Mouse (Mus musculus): Measurements from ENCODE around the gene Ctnnbl1. TPM values are rescaled to one million over a fixed set of nuclear protein-coding genes. Genes with fewer than 3 reads are reported as not detected.

Gene Ctnnbl1
- total RNA-seq, 2 experiments from 2014 or later: 20.0 to 35.9 TPM

DNA sequence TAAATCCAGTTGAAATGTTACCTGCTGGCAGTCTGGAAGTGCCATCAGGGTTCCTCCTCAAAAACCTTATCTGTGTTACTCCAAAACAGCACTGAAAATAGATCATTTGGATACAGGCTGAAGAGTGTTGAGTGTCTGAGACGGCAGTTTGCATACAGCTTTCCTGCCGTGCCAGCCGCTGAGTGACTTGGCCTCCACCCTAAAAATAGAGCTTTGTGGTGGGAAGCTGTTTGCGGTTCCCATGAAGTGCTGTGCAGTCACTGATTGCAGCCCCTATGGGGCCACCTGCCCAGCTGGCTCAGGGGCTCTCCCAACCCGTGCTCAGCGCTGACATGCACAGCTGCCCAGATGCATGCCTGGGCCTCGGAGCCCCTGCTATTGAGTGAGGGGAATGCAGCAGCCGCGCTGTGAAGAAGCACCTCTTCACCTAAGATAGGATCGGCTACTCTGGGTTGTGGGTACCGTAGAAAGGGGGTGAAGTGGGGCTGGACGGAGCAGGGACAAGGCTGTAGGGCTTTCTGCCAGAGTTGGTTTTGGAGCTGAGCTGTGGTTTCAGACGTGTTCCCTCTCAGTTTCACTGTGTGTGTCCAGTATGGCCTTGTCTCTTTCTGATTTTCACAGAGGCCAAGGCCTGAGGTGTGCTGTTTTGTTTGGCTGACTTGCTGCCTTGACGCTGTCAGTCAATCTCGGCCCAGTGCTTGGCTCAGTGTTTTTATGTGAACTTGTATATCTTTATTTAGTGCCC lies 81.5 kb downstream of the Ctnnbl1 start:
- ATAC-seq (ENCODE audit: poor library complexity, severe bottlenecking): peak; percentile 47

GRCm38 (mm10) chr2:157819401-157819800 lies 82.2 kb downstream of the Ctnnbl1 start:
- no peak for ATAC-seq (ENCODE audit: poor library complexity, severe bottlenecking)

DNA sequence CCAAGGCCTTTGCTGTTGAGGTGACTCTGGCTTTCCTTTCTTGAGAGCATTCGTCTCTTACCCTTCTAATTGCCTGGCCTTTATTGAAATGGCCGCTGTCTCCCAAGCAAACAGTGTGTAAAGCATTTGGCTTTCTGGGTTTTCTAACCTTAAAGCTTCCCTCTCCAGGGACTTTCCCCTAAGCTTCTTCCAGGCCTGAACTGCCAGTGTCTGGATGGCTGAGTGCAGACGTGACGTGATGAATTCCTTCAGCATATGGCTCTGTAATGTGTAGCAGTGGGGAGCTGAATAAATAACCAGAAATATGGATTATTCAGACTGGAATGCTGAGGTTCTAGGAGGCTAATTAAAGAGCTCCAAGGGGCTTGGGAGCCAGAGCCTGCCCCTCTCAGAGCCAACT lies 84.1 kb downstream of the Ctnnbl1 start:
- ATAC-seq (ENCODE audit: poor library complexity, severe bottlenecking): no peak

DNA sequence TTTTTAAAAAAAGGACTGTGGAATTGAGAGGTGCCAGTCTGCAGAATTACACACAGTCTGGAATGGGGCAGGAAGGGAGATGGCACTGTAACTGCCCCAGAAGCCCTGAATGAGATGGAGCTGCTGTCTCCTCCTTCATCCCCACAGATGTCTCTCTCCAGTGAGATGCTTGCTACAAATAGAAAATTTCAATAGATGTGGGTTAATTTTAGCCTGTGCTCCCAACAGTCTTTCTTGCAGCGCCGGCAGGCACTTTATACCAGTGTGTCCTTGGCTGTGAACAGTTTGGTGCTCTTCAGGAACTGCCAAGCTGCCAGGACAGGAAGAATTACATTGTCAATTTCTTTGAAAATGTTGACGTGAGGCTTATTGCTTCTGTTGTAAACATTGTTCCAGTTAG lies 86.3 kb downstream of the Ctnnbl1 start:
- ATAC-seq (ENCODE audit: poor library complexity, severe bottlenecking): no peak

DNA sequence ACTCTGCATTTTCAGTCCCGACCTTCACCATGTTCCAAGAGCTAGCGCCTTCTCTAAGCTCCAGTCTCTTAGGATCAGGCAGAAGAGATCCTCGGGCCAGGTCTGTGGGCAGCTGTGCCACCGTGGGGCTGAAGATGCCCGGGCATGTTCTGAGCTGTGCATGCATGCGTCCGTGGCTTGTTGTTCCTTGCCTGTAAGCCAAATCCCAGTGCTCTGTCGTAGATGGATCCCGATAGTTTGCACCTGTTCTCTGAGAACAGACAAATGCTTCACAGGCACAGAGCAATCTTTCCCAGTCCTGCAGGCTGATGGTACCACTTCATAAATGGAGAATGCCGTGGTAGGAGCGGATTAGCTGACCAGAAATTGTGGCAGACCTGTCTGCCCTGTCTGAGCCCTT lies 87.0 kb downstream of the Ctnnbl1 start:
- ATAC-seq (ENCODE audit: poor library complexity, severe bottlenecking): no peak

DNA sequence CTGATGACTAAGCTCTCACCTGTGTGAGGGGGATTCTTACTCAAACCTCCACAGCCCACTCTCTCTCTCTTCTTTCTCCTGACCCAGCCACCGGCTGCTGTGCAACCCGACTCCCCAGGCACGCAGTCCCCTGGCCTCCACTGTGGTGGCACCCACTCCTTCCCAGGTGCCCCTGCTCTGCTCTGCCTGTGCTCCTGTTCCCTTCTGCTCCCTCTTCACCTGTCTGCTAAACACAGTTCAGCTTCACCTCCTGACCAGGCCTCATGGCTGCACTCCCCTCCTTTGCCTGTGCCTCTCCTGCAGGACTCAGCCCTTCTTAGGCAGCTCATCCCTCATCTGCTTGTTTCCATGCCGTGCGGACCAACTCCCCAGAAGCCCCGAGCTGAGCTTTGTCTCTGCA lies 92.9 kb downstream of the Ctnnbl1 start:
- no peak for ATAC-seq (ENCODE audit: poor library complexity, severe bottlenecking)

- no peak for ATAC-seq (ENCODE audit: poor library complexity, severe bottlenecking)
Measured at GRCm38 (mm10) chr2:157830620-157831354, 93.6 kb downstream of the Ctnnbl1 start.

- no peak for ATAC-seq (ENCODE audit: poor library complexity, severe bottlenecking)
Measured at GRCm38 (mm10) chr2:157837050-157837449, 99.8 kb downstream of the Ctnnbl1 start.

DNA sequence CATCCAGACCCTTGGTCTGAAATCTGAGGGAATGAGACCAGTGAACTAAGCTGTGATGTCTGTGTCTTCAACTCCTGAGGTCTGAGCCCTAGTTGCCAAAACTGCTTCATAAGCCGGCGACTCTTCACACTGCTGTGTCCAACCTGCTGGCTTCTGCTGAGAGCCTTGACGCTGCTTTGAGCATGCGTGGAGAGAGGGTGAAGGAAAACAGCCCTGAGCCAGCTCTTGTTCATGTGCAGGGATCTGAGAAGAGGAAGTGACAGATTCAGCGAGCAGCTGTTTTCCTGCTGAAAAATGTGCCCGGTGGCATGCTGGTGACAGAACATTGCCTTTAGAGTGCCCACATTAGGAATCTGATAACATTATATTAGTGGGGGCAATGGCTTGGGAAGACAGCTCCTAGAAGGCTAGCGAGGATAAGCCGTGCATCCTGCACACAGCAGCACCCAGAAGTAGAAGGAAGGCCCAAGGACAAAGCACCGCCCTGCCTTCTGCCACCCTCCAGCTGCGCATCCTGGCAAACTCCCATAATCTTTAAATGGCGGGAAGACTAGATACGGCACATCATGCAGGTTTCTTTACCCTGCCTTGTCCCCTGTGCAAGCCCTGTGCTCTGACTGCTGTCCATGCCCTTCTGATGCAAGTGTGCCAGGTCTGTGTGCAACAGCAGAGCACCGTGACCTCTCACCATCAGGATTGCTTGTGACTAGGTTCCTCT lies 101.2 kb downstream of the Ctnnbl1 start:
- ATAC-seq (ENCODE audit: poor library complexity, severe bottlenecking): 0 out of 2 replicates have a peak, but pooled peaks have one; percentile 14

DNA sequence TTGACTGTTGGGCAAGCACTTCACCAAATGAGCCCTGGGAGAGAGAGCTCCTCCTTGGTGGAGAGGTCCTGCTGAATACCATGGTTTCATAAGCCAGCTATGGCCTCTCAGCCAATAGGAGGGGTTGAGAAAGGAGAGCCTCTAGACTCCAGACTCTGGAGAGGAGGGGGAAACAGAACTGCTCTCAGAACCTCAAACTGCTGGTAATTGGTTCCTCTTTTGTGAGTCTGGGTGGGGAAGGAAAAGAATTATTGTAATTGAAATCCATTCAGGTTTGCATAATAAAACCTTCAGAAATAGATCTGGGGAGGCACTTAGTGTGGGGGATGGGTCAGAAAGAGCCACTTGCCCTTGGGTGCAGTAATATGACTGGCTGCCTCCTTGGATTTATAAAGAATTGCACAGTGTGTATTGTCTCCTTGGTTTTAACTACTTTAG lies 103.5 kb downstream of the Ctnnbl1 start:
- ATAC-seq (ENCODE audit: poor library complexity, severe bottlenecking): peak; percentile 93

DNA sequence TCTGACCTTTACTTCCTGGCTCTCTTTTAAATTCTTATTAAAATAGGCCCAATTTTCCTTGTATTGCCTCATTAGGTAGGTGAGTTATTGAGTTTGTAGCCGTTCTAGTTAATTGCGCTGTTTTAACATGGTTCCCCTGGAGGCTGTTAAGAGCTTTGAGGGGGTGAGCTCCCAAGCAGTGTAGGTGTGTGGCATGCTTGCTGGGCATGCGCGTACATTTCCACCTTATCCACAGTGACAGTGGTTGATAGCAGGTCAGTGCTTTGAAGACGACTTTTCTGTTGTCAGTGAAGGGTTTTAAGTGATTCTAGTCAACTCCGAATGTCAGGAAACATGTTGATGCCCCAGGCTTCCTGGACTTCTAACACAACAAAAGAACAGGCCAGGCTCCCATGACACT lies 103.9 kb downstream of the Ctnnbl1 start:
- no peak for ATAC-seq (ENCODE audit: poor library complexity, severe bottlenecking)

DNA sequence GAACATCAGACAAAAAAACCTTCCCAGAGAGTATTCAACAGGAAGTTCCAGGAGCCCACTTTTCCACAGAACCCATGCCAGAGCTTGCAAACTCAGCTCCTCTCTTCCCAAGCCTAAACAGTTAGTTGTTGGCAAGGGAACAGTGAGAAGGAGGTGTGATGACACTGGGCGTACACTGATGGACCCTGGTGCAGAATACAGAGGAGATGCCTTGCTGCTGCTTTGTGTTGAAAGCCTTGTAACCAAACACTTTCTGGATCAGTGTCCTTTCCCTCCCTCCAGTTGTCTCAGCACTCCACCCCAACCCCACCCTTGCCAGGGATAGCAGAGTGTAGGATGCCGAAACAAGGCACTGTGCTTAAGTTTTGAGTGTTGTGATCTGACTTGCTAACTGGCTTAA lies 107.5 kb downstream of the Ctnnbl1 start:
- no peak for ATAC-seq (ENCODE audit: poor library complexity, severe bottlenecking)

- peak; percentile 71 for ATAC-seq (ENCODE audit: poor library complexity, severe bottlenecking)
Measured at GRCm38 (mm10) chr2:157845831-157846230, 108.6 kb downstream of the Ctnnbl1 start.

GRCm38 (mm10) chr2:157853135-157853534 lies 115.9 kb downstream of the Ctnnbl1 start:
- no peak for ATAC-seq (ENCODE audit: poor library complexity, severe bottlenecking)

DNA sequence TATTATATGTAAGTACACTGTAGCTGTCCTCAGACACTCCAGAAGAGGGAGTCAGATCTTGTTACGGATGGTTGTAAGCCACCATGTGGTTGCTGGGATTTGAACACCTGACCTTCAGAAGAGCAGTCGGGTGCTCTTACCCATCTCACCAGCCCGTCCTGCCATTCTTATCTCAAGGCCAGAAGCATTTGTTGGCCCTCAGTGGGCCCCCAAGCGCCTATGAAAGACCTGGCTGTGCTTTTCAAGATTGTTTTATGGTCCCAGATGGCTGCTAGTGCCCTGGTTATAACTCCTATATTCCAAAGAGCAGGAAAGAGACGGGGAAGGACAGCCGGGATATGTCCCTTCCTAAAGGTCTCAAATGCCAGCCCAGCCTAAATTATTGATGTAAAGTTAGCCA lies 118.6 kb downstream of the Ctnnbl1 start:
- ATAC-seq (ENCODE audit: poor library complexity, severe bottlenecking): no peak

- ATAC-seq (ENCODE audit: poor library complexity, severe bottlenecking): no peak
Measured at GRCm38 (mm10) chr2:157857496-157857895, 120.3 kb downstream of the Ctnnbl1 start.

DNA sequence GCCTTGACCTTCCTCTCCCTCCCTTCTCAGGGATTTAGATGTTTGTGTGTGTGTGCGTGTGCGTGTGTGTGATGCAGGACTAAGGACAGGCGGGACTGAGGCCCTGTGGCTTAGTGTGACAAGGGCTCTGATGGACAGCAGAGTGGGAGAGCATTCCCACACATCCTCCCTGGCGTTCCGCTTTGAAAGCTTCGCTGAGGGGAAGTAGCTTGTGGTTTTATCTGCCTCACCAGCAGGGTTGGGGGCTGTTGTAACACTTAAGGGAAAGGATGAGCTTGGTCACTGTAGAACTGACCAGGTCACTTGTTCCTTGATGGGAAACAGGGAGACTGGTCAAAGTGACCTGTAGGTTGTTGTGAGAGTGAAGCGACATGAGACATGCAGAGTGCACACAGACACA lies 121.1 kb downstream of the Ctnnbl1 start:
- ATAC-seq (ENCODE audit: poor library complexity, severe bottlenecking): peak; percentile 86

DNA sequence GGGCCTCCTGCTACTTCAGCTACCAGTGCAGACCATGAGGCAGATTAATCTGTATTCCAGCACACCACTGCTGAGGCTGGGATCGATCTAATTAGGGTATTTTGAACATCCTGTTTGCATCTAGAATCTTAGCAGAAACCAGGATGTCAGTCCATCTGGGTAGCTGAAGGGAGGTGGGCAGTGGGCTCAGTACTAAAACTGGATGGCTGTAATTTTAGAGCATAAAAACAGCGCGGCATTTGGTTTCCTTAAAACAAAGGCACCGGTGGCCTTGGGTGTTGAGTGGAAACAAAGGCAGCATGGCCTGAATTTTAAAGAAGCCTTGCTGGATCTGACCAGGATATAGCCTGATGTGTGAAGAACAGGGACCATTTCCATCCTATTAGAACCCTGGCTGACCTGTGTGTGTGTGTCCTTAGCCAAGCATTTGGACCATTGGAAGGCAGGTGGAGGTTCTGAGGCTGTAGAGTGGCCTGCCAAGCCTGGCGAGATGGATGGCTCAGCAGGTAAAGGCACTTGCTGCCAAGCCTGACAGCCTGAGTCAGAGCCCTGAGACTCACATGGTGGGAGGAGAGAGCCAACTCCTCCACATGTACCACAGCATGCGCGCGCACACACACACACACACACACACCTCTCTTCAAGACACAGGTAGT lies 122.0 kb downstream of the Ctnnbl1 start:
- ATAC-seq (ENCODE audit: poor library complexity, severe bottlenecking): no peak

- no peak for ATAC-seq (ENCODE audit: poor library complexity, severe bottlenecking)
Measured at GRCm38 (mm10) chr2:157861273-157861944, 124.2 kb downstream of the Ctnnbl1 start.

DNA sequence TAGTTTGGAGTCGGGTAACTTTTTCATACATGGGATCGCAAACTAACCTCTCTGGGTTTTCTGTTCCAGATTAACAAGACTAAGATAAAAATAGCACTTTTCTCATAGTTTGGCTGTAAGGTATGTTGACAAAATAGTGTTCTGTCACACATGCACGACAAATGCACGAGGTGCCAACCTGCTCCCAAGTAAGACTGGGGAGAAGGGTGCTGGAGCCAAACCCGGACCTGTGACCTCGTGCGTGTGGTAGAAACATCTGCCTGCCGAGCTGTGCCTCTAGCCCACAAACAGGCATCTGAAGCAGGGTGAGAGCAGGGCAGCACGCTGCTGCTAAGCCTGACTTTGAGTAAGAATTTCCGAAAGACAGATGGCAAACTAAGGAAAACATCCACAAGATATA lies 125.1 kb downstream of the Ctnnbl1 start:
- no peak for ATAC-seq (ENCODE audit: poor library complexity, severe bottlenecking)

GRCm38 (mm10) chr2:157867126-157867525 lies 129.9 kb downstream of the Ctnnbl1 start:
- ATAC-seq (ENCODE audit: poor library complexity, severe bottlenecking): no peak

Data from megakaryocyte, adult 5-6 weeks (primary cell).